Mouse (Mus musculus) adrenal gland, adult (tissue): ENCODE measurements around the gene Arhgap17.

Experiments
- DNase-seq, 2 experiments: peaks; one replicate each; pipeline ENCODE4 v3.0.0; 2022 to 2023; ENCODE audit warnings: low spot score in 1 of 2; ENCODE audit not compliant: inconsistent age in 2 of 2

Arhgap17 gene

GRCm38 (mm10) chr7:123344079-123344780 is 25.5 kb downstream of the Arhgap17 start:
- no peak for DNase-seq

- no peak for DNase-seq
Observed at GRCm38 (mm10) chr7:123341896-123342295, 27.8 kb downstream of the Arhgap17 start.

- peak; percentile 27 to 53 for DNase-seq
Observed at GRCm38 (mm10) chr7:123338351-123338750, 31.4 kb downstream of the Arhgap17 start.

- DNase-seq = no peak
Observed at GRCm38 (mm10) chr7:123336322-123336721, 33.4 kb downstream of the Arhgap17 start.

- DNase-seq = no peak
Observed at GRCm38 (mm10) chr7:123330506-123330905, 39.2 kb downstream of the Arhgap17 start.

GRCm38 (mm10) chr7:123327909-123328308 is 41.8 kb downstream of the Arhgap17 start:
- DNase-seq = no peak

GRCm38 (mm10) chr7:123326901-123327300 is 42.8 kb downstream of the Arhgap17 start:
- DNase-seq = no peak

- DNase-seq = no peak
Observed at GRCm38 (mm10) chr7:123326062-123326461, 43.7 kb downstream of the Arhgap17 start.

GRCm38 (mm10) chr7:123324105-123324504 is 45.6 kb downstream of the Arhgap17 start:
- peak in 1 of 2 experiments; percentile 48 for DNase-seq

- DNase-seq = no peak
Observed at GRCm38 (mm10) chr7:123323388-123323787, 46.3 kb downstream of the Arhgap17 start.

- no peak for DNase-seq
Observed at GRCm38 (mm10) chr7:123322452-123323121, 47.1 kb downstream of the Arhgap17 start.

GRCm38 (mm10) chr7:123312738-123313137 is 57.0 kb downstream of the Arhgap17 start:
- no peak for DNase-seq

GRCm38 (mm10) chr7:123311836-123312235 is 57.9 kb downstream of the Arhgap17 start:
- DNase-seq = peak in 1 of 2 experiments; percentile 64

GRCm38 (mm10) chr7:123307887-123308558 is 61.7 kb downstream of the Arhgap17 start:
- DNase-seq = no peak

- DNase-seq = no peak
Observed at GRCm38 (mm10) chr7:123307236-123307635, 62.5 kb downstream of the Arhgap17 start.

- no peak for DNase-seq
Observed at GRCm38 (mm10) chr7:123305397-123305796, 64.3 kb downstream of the Arhgap17 start.

- no peak for DNase-seq
Observed at GRCm38 (mm10) chr7:123300258-123300657, 69.5 kb downstream of the Arhgap17 start.

GRCm38 (mm10) chr7:123298225-123298624 is 71.5 kb downstream of the Arhgap17 start:
- DNase-seq = peak; percentile 73 to 90

- DNase-seq = no peak
Observed at GRCm38 (mm10) chr7:123296097-123296496, 73.6 kb downstream of the Arhgap17 start.

- DNase-seq = no peak
Observed at GRCm38 (mm10) chr7:123295423-123295822, 74.3 kb downstream of the Arhgap17 start.

GRCm38 (mm10) chr7:123293898-123294297 is 75.8 kb downstream of the Arhgap17 start:
- peak in 1 of 2 experiments; percentile 74 for DNase-seq

GRCm38 (mm10) chr7:123291942-123292341 is 77.8 kb downstream of the Arhgap17 start:
- no peak for DNase-seq
